Mouse (Mus musculus): ENCODE results near the gene Nbr1.

Nbr1 gene

DNA sequence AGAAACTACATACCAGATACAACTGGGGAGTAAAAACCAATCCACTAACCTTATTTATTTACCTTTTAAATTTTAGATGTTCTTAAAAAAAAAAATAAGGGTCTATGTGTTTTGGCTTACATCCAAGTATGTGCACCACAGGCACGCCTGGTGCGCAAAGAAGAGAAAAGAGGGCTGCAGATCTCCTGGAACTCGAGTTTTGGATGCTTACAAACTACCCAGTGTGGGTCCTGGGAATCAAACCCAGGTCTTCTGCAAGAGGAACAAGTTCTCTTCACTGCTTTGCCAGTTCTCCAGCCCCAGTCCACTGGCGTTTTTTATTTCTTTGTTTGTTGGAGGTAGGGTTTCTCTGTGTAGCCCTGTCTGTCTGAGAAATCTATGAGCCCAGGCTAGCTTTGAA is 25.3 kb upstream of the Nbr1 start:
- no peak for TF ChIP-seq POU5F1 (IDR thresholded peaks at IDR 0.05; ENCODE audit: borderline replicate concordance, low read length)
- no peak for TF ChIP-seq CTCF (conservative IDR thresholded peaks at IDR 0.05; ENCODE audit: low read length)
- no peak for TF ChIP-seq NANOG (IDR thresholded peaks at IDR 0.05; ENCODE audit: borderline replicate concordance, low read length)
- Histone ChIP-seq H3K36me3 (ENCODE audit: insufficient read depth, low read length) (peaks cover 99% of the 10 kb centered on the region), H3K4me3 (replicated peaks; ENCODE audit: low read length) (no peak overlapping the region), H3K4me1 (replicated peaks; ENCODE audit: low read depth, low read length) (no peaks in the 10 kb centered on the region), H3K9me3 (ENCODE audit: low read length) (no peaks in the 10 kb centered on the region), H3K27me3 (ENCODE audit: insufficient read depth, low read length) (no peaks in the 10 kb centered on the region)

DNA sequence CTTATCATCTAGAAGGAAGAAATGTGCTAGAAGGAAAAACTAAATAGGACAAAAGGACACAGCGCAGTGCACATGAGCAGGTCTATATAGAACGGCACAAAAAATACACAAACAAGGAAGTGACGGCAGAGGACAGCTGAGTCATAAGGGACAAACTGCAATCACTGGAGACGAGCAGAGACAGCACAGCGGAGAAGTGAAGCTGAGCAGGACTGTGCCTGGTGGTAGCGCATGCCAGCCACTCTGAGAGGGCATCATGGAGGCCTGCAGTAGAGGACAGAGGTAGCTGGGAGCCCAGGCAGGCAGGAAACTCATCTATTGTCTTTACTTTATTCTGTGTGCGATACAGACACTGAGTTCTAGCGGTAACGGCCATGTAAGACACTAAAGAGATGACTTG is 8.4 kb upstream of the Nbr1 start:
- no peaks in the 10 kb centered on the region for H3K9me3 ChIP-seq (ENCODE audit: low read length)
- TF ChIP-seq NANOG (IDR thresholded peaks at IDR 0.05; ENCODE audit: borderline replicate concordance, low read length) = no peak
- no peak for TF ChIP-seq POU5F1 (IDR thresholded peaks at IDR 0.05; ENCODE audit: borderline replicate concordance, low read length)
- TF ChIP-seq CTCF (conservative IDR thresholded peaks at IDR 0.05; ENCODE audit: low read length) = no peak

GRCm38 (mm10) chr11:101544132-101544531 is 7.8 kb upstream of the Nbr1 start:
- peaks cover 96% of the 10 kb centered on the region for H3K36me3 ChIP-seq (ENCODE audit: insufficient read depth, low read length)
- TF ChIP-seq NANOG (IDR thresholded peaks at IDR 0.05; ENCODE audit: borderline replicate concordance, low read length) (no peak), CTCF (conservative IDR thresholded peaks at IDR 0.05; ENCODE audit: low read length) (no peak), POU5F1 (IDR thresholded peaks at IDR 0.05; ENCODE audit: borderline replicate concordance, low read length) (no peak)
- H3K4me3 ChIP-seq (replicated peaks; ENCODE audit: low read length) = no peak overlapping the region
- peaks cover 74% of the 10 kb centered on the region for H3K4me1 ChIP-seq (replicated peaks; ENCODE audit: low read depth, low read length)
- no peaks in the 10 kb centered on the region for H3K27me3 ChIP-seq (ENCODE audit: insufficient read depth, low read length)
- no peaks in the 10 kb centered on the region for H3K9me3 ChIP-seq (ENCODE audit: low read length)

More for the DNA sequence above, 8.4 kb upstream of the Nbr1 start:
- Histone ChIP-seq H3K4me1 (replicated peaks; ENCODE audit: low read depth, low read length) (peaks cover 69% of the 10 kb centered on the region), H3K27me3 (ENCODE audit: insufficient read depth, low read length) (no peaks in the 10 kb centered on the region), H3K36me3 (ENCODE audit: insufficient read depth, low read length) (peaks cover 95% of the 10 kb centered on the region), H3K4me3 (replicated peaks; ENCODE audit: low read length) (no peak overlapping the region)

DNA sequence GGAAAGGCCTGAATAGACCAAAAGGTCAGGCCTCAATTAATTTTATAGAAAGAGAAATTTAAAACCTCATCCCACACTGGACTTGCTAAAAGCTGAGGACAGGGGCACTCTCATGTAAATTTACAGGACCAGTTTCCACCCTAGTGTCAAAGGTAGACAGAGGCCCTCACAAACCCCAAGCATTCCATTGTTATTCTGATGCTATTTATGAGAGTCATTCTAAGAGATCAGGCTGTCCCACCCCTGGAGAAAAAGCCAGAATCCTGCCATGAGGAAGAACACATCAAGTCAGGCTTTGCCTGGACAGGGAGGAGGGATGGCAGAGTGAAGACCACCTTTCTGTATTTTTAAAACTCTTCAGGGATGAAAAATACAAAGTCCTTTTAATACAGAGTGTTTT is 3.4 kb upstream of the Nbr1 start:
- no peaks in the 10 kb centered on the region for H3K9me3 ChIP-seq (ENCODE audit: low read length)
- H3K4me1 ChIP-seq (replicated peaks; ENCODE audit: low read depth, low read length) = peaks cover 75% of the 10 kb centered on the region
- no peaks in the 10 kb centered on the region for H3K27me3 ChIP-seq (ENCODE audit: insufficient read depth, low read length)
- H3K4me3 ChIP-seq (replicated peaks; ENCODE audit: low read length) = peak overlapping the region; percentile 11
- TF ChIP-seq NANOG (IDR thresholded peaks at IDR 0.05; ENCODE audit: borderline replicate concordance, low read length) (peak; percentile 56; the same call in 1 of the 2 replicates), POU5F1 (IDR thresholded peaks at IDR 0.05; ENCODE audit: borderline replicate concordance, low read length) (peak; percentile 54; the same call in 1 of the 2 replicates), CTCF (conservative IDR thresholded peaks at IDR 0.05; ENCODE audit: low read length) (no peak)
- peaks cover 67% of the 10 kb centered on the region for H3K36me3 ChIP-seq (ENCODE audit: insufficient read depth, low read length)

GRCm38 (mm10) chr11:101552476-101553300 is 739 bp downstream of the Nbr1 start:
- Histone ChIP-seq H3K36me3 (ENCODE audit: insufficient read depth, low read length) (peaks cover 61% of the 10 kb centered on the region), H3K4me3 (replicated peaks; ENCODE audit: low read length) (peak overlapping the region; percentile 98), H3K4me1 (replicated peaks; ENCODE audit: low read depth, low read length) (peaks cover 61% of the 10 kb centered on the region), H3K27me3 (ENCODE audit: insufficient read depth, low read length) (no peaks in the 10 kb centered on the region), H3K9me3 (ENCODE audit: low read length) (no peaks in the 10 kb centered on the region)
- no peak for TF ChIP-seq CTCF (conservative IDR thresholded peaks at IDR 0.05; ENCODE audit: low read length)
- TF ChIP-seq POU5F1 (IDR thresholded peaks at IDR 0.05; ENCODE audit: borderline replicate concordance, low read length) = no peak; the same call in 1 of the 2 replicates
- no peak for TF ChIP-seq NANOG (IDR thresholded peaks at IDR 0.05; ENCODE audit: borderline replicate concordance, low read length)

- Histone ChIP-seq H3K9me3 (ENCODE audit: low read length) (no peaks in the 10 kb centered on the region), H3K4me3 (replicated peaks; ENCODE audit: low read length) (peak overlapping the region; percentile 98), H3K36me3 (ENCODE audit: insufficient read depth, low read length) (peaks cover 60% of the 10 kb centered on the region), H3K27me3 (ENCODE audit: insufficient read depth, low read length) (no peaks in the 10 kb centered on the region), H3K4me1 (replicated peaks; ENCODE audit: low read depth, low read length) (peaks cover 53% of the 10 kb centered on the region)
- TF ChIP-seq POU5F1 (IDR thresholded peaks at IDR 0.05; ENCODE audit: borderline replicate concordance, low read length) (no peak), NANOG (IDR thresholded peaks at IDR 0.05; ENCODE audit: borderline replicate concordance, low read length) (no peak), CTCF (conservative IDR thresholded peaks at IDR 0.05; ENCODE audit: low read length) (no peak)
Measured at GRCm38 (mm10) chr11:101553354-101553930, 1.5 kb downstream of the Nbr1 start.

DNA sequence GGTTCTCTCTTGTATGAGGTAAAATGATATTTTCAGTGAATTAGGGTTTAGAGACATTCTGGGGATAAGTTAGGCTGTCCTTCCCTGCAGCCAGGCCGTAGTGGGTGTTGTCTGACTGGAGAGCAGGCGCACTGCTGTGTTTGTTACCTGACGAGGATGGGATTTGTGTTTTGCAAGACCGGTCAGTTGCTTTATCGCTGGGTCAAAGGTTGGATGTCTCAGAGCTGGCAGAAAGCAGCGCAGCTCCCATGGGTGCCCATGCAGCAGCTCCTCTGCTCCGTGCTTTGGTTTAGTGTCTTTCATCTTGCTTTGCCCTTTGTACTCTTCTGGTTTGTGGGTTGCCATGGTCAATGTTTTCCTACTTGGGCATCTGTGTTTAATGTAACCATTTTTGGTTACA is 4.6 kb downstream of the Nbr1 start:
- Histone ChIP-seq H3K36me3 (ENCODE audit: insufficient read depth, low read length) (peaks cover 72% of the 10 kb centered on the region), H3K4me1 (replicated peaks; ENCODE audit: low read depth, low read length) (peaks cover 25% of the 10 kb centered on the region), H3K27me3 (ENCODE audit: insufficient read depth, low read length) (no peaks in the 10 kb centered on the region), H3K4me3 (replicated peaks; ENCODE audit: low read length) (no peak overlapping the region), H3K9me3 (ENCODE audit: low read length) (no peaks in the 10 kb centered on the region)
- TF ChIP-seq POU5F1 (IDR thresholded peaks at IDR 0.05; ENCODE audit: borderline replicate concordance, low read length) (no peak), NANOG (IDR thresholded peaks at IDR 0.05; ENCODE audit: borderline replicate concordance, low read length) (no peak), CTCF (conservative IDR thresholded peaks at IDR 0.05; ENCODE audit: low read length) (no peak)

GRCm38 (mm10) chr11:101556954-101557353 is 5.0 kb downstream of the Nbr1 start:
- Histone ChIP-seq H3K36me3 (ENCODE audit: insufficient read depth, low read length) (peaks cover 75% of the 10 kb centered on the region), H3K9me3 (ENCODE audit: low read length) (no peaks in the 10 kb centered on the region), H3K4me1 (replicated peaks; ENCODE audit: low read depth, low read length) (peaks cover 25% of the 10 kb centered on the region), H3K27me3 (ENCODE audit: insufficient read depth, low read length) (no peaks in the 10 kb centered on the region), H3K4me3 (replicated peaks; ENCODE audit: low read length) (no peak overlapping the region)
- TF ChIP-seq POU5F1 (IDR thresholded peaks at IDR 0.05; ENCODE audit: borderline replicate concordance, low read length) (no peak), CTCF (conservative IDR thresholded peaks at IDR 0.05; ENCODE audit: low read length) (no peak), NANOG (IDR thresholded peaks at IDR 0.05; ENCODE audit: borderline replicate concordance, low read length) (no peak)

Data from E14TG2a.4 (cell line).